Mouse (Mus musculus): Measurements from ENCODE around the gene Mrpl3. TPM values are rescaled to one million over a fixed set of nuclear protein-coding genes. Genes with fewer than 3 reads are reported as not detected.

Mrpl3 gene
- polyA plus RNA-seq, 2 experiments: 70.2 to 105 TPM

- TF ChIP-seq POLR2A (IDR thresholded peaks at IDR 0.05; ENCODE audit: borderline replicate concordance, extremely low read depth, insufficient read depth, insufficient read length): no peak
- H3K27ac ChIP-seq (replicated peaks; ENCODE audit: low read depth, low read length): no peak overlapping the region
- H3K4me3 ChIP-seq (replicated peaks; ENCODE audit: low read length): no peak overlapping the region
- DNase-seq (ENCODE audit: low spot score): no peak
- no peaks in the 10 kb centered on the region for H3K4me1 ChIP-seq (ENCODE audit: control insufficient read depth, insufficient read depth, low read length)
- 90% methylated on average over 7 of the region's 7 CpGs for WGBS
- H3K27me3 ChIP-seq (ENCODE audit: control insufficient read depth, insufficient read depth, low read length): no peaks in the 10 kb centered on the region
- ATAC-seq (ENCODE audit: low FRiP score, low read depth): no peak
- no peaks in the 10 kb centered on the region for H3K9me3 ChIP-seq (ENCODE audit: control insufficient read depth, low read length)
- H3K36me3 ChIP-seq (ENCODE audit: control insufficient read depth, insufficient read depth, low read length): no peaks in the 10 kb centered on the region
- H3K9ac ChIP-seq (ENCODE audit: low read depth, low read length, severe bottlenecking): no peak overlapping the region
- no peak overlapping the region for H3K4me2 ChIP-seq (replicated peaks; ENCODE audit: low read depth, low read length, severe bottlenecking)
Observed at GRCm38 (mm10) chr9:105033641-105034040, 19.4 kb upstream of the Mrpl3 start.

- Histone ChIP-seq H3K9me3 (ENCODE audit: control insufficient read depth, low read length) (no peaks in the 10 kb centered on the region), H3K4me2 (replicated peaks; ENCODE audit: low read depth, low read length, severe bottlenecking) (no peak overlapping the region), H3K4me1 (ENCODE audit: control insufficient read depth, insufficient read depth, low read length) (no peaks in the 10 kb centered on the region), H3K27ac (replicated peaks; ENCODE audit: low read depth, low read length) (no peak overlapping the region), H3K9ac (ENCODE audit: low read depth, low read length, severe bottlenecking) (no peak overlapping the region), H3K36me3 (ENCODE audit: control insufficient read depth, insufficient read depth, low read length) (no peaks in the 10 kb centered on the region), H3K4me3 (replicated peaks; ENCODE audit: low read length) (no peak overlapping the region), H3K27me3 (ENCODE audit: control insufficient read depth, insufficient read depth, low read length) (no peaks in the 10 kb centered on the region)
- no peak for ATAC-seq (ENCODE audit: low FRiP score, low read depth)
- 69% methylated on average over 3 of the region's 3 CpGs for WGBS
- TF ChIP-seq POLR2A (IDR thresholded peaks at IDR 0.05; ENCODE audit: borderline replicate concordance, extremely low read depth, insufficient read depth, insufficient read length): no peak
- DNase-seq (ENCODE audit: low spot score): no peak
Observed at GRCm38 (mm10) chr9:105037847-105038246, 15.2 kb upstream of the Mrpl3 start.

GRCm38 (mm10) chr9:105046014-105046413, 7.0 kb upstream of the Mrpl3 start:
- ATAC-seq (ENCODE audit: low FRiP score, low read depth) (no peak), DNase-seq (ENCODE audit: low spot score) (no peak)
- no peaks in the 10 kb centered on the region for H3K36me3 ChIP-seq (ENCODE audit: control insufficient read depth, insufficient read depth, low read length)
- no peak overlapping the region for H3K4me2 ChIP-seq (replicated peaks; ENCODE audit: low read depth, low read length, severe bottlenecking)
- WGBS: 71% methylated on average over 7 of the region's 7 CpGs
- H3K4me1 ChIP-seq (ENCODE audit: control insufficient read depth, insufficient read depth, low read length): no peaks in the 10 kb centered on the region
- H3K4me3 ChIP-seq (replicated peaks; ENCODE audit: low read length): no peak overlapping the region
- no peaks in the 10 kb centered on the region for H3K9me3 ChIP-seq (ENCODE audit: control insufficient read depth, low read length)
- TF ChIP-seq POLR2A (IDR thresholded peaks at IDR 0.05; ENCODE audit: borderline replicate concordance, extremely low read depth, insufficient read depth, insufficient read length): no peak
- no peak overlapping the region for H3K27ac ChIP-seq (replicated peaks; ENCODE audit: low read depth, low read length)
- H3K9ac ChIP-seq (ENCODE audit: low read depth, low read length, severe bottlenecking): no peak overlapping the region
- H3K27me3 ChIP-seq (ENCODE audit: control insufficient read depth, insufficient read depth, low read length): no peaks in the 10 kb centered on the region

- Histone ChIP-seq H3K4me2 (replicated peaks; ENCODE audit: low read depth, low read length, severe bottlenecking) (no peak overlapping the region), H3K4me1 (ENCODE audit: control insufficient read depth, insufficient read depth, low read length) (no peaks in the 10 kb centered on the region), H3K9me3 (ENCODE audit: control insufficient read depth, low read length) (no peaks in the 10 kb centered on the region), H3K36me3 (ENCODE audit: control insufficient read depth, insufficient read depth, low read length) (no peaks in the 10 kb centered on the region), H3K27me3 (ENCODE audit: control insufficient read depth, insufficient read depth, low read length) (no peaks in the 10 kb centered on the region), H3K27ac (replicated peaks; ENCODE audit: low read depth, low read length) (no peak overlapping the region), H3K9ac (ENCODE audit: low read depth, low read length, severe bottlenecking) (no peak overlapping the region), H3K4me3 (replicated peaks; ENCODE audit: low read length) (no peak overlapping the region)
- ATAC-seq (ENCODE audit: low FRiP score, low read depth) (no peak), DNase-seq (ENCODE audit: low spot score) (no peak)
- 67% methylated on average over 10 of the region's 10 CpGs for WGBS
- no peak for TF ChIP-seq POLR2A (IDR thresholded peaks at IDR 0.05; ENCODE audit: borderline replicate concordance, extremely low read depth, insufficient read depth, insufficient read length)
Observed at GRCm38 (mm10) chr9:105048351-105048750, 4.7 kb upstream of the Mrpl3 start.

- H3K4me2 ChIP-seq (replicated peaks; ENCODE audit: low read depth, low read length, severe bottlenecking): no peak overlapping the region
- no peak for ATAC-seq (ENCODE audit: low FRiP score, low read depth)
- H3K9me3 ChIP-seq (ENCODE audit: control insufficient read depth, low read length): no peaks in the 10 kb centered on the region
- no peaks in the 10 kb centered on the region for H3K27me3 ChIP-seq (ENCODE audit: control insufficient read depth, insufficient read depth, low read length)
- no peaks in the 10 kb centered on the region for H3K36me3 ChIP-seq (ENCODE audit: control insufficient read depth, insufficient read depth, low read length)
- no peak overlapping the region for H3K4me3 ChIP-seq (replicated peaks; ENCODE audit: low read length)
- WGBS: 58% methylated on average over 2 of the region's 2 CpGs
- H3K4me1 ChIP-seq (ENCODE audit: control insufficient read depth, insufficient read depth, low read length): peaks cover 6% of the 10 kb centered on the region; the same call in 1 of the 2 replicates
- H3K27ac ChIP-seq (replicated peaks; ENCODE audit: low read depth, low read length): no peak overlapping the region
- no peak for DNase-seq (ENCODE audit: low spot score)
- H3K9ac ChIP-seq (ENCODE audit: low read depth, low read length, severe bottlenecking): no peak overlapping the region
- no peak for TF ChIP-seq POLR2A (IDR thresholded peaks at IDR 0.05; ENCODE audit: borderline replicate concordance, extremely low read depth, insufficient read depth, insufficient read length)
Observed at GRCm38 (mm10) chr9:105049636-105050035, 3.4 kb upstream of the Mrpl3 start.

- Histone ChIP-seq H3K4me2 (replicated peaks; ENCODE audit: low read depth, low read length, severe bottlenecking) (no peak overlapping the region), H3K36me3 (ENCODE audit: control insufficient read depth, insufficient read depth, low read length) (peaks cover 4% of the 10 kb centered on the region; the same call in 1 of the 2 replicates), H3K9ac (ENCODE audit: low read depth, low read length, severe bottlenecking) (no peak overlapping the region), H3K27ac (replicated peaks; ENCODE audit: low read depth, low read length) (no peak overlapping the region), H3K4me1 (ENCODE audit: control insufficient read depth, insufficient read depth, low read length) (peaks cover 6% of the 10 kb centered on the region; the same call in 1 of the 2 replicates), H3K27me3 (ENCODE audit: control insufficient read depth, insufficient read depth, low read length) (no peaks in the 10 kb centered on the region), H3K9me3 (ENCODE audit: control insufficient read depth, low read length) (no peaks in the 10 kb centered on the region), H3K4me3 (replicated peaks; ENCODE audit: low read length) (no peak overlapping the region)
- 52% methylated on average over 2 of the region's 2 CpGs for WGBS
- ATAC-seq (ENCODE audit: low FRiP score, low read depth): no peak
- no peak for DNase-seq (ENCODE audit: low spot score)
- no peak for TF ChIP-seq POLR2A (IDR thresholded peaks at IDR 0.05; ENCODE audit: borderline replicate concordance, extremely low read depth, insufficient read depth, insufficient read length)
Observed at GRCm38 (mm10) chr9:105050257-105050656, 2.8 kb upstream of the Mrpl3 start.

Measured in limb, embryonic 14.5 days (tissue).